Mouse (Mus musculus): ENCODE measurements around the gene Supt20. TPM values are rescaled to one million over a fixed set of nuclear protein-coding genes. Genes with fewer than 3 reads are reported as not detected.

Supt20 gene
- polyA plus RNA-seq, 1 experiment from 2014 or later = 102 TPM

DNA sequence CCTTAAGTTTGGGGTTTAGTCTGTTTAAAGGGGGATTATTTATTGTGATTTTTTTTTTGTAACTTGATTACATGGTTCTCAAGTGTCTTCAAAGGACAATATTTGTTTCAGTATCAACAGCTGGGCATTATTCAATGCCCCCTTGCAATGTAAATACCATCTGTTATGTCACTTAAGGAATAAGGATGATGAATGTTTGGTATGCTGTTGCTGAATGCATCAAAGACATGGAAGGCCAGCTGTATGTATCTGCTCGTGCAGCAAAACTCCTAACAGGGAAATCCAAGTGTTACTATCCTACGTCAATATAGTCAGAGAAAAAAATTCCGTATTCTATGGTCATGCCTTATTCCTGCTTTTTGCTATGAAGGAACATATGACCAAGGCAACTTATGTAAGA lies 24.5 kb upstream of the Supt20 start:
- no peaks in the 10 kb centered on the region for H3K9me3 ChIP-seq (ENCODE audit: control insufficient read depth, low read length)
- H3K4me3 ChIP-seq (replicated peaks; ENCODE audit: low read length) = no peak overlapping the region
- H3K27ac ChIP-seq (ENCODE audit: low read length) = no peak overlapping the region
- H3K36me3 ChIP-seq (ENCODE audit: control insufficient read depth, insufficient read depth) = no peaks in the 10 kb centered on the region
- no peaks in the 10 kb centered on the region for H3K27me3 ChIP-seq (replicated peaks; ENCODE audit: control insufficient read depth, insufficient read depth, low read length)
- H3K4me2 ChIP-seq (ENCODE audit: low read length) = no peak overlapping the region
- ATAC-seq = no peak
- no peak overlapping the region for H3K9ac ChIP-seq (replicated peaks; ENCODE audit: low read depth, low read length)
- WGBS = 90% methylated on average over 3 of the region's 3 CpGs
- H3K4me1 ChIP-seq (replicated peaks; ENCODE audit: control insufficient read depth, insufficient read depth, low read length) = no peaks in the 10 kb centered on the region; the same call in 1 of the 2 replicates

- no peak overlapping the region for H3K9ac ChIP-seq (replicated peaks; ENCODE audit: low read depth, low read length)
- H3K4me1 ChIP-seq (replicated peaks; ENCODE audit: control insufficient read depth, insufficient read depth, low read length) = no peaks in the 10 kb centered on the region; the same call in 1 of the 2 replicates
- H3K36me3 ChIP-seq (ENCODE audit: control insufficient read depth, insufficient read depth) = no peaks in the 10 kb centered on the region
- ATAC-seq = no peak
- 81% methylated on average over 6 of the region's 6 CpGs for WGBS
- H3K4me3 ChIP-seq (replicated peaks; ENCODE audit: low read length) = no peak overlapping the region
- H3K9me3 ChIP-seq (ENCODE audit: control insufficient read depth, low read length) = no peaks in the 10 kb centered on the region
- H3K27me3 ChIP-seq (replicated peaks; ENCODE audit: control insufficient read depth, insufficient read depth, low read length) = no peaks in the 10 kb centered on the region
- no peak overlapping the region for H3K27ac ChIP-seq (ENCODE audit: low read length)
- no peak overlapping the region for H3K4me2 ChIP-seq (ENCODE audit: low read length)
Observed at GRCm38 (mm10) chr3:54668722-54669121, 23.9 kb upstream of the Supt20 start.

DNA sequence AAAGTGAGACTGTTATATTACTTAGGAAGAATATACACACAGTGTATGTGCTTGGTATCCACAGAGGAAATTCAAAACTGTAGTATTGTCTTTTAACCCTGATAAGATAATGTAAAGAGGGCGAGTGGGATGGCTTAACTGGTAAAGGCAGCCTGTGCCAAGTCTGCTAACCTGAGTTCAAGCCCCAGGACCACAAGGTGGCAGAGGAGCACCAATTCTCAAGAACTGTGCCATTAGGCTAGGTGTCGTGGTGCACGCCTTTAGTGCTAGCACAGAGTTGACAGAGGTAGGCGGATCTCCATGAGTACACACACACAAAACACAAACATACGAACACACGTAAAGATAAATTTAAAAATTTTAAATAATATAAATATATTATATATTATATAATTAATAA lies 23.0 kb upstream of the Supt20 start:
- H3K4me3 ChIP-seq (replicated peaks; ENCODE audit: low read length) = no peak overlapping the region
- ATAC-seq = no peak
- H3K9me3 ChIP-seq (ENCODE audit: control insufficient read depth, low read length) = no peaks in the 10 kb centered on the region
- H3K9ac ChIP-seq (replicated peaks; ENCODE audit: low read depth, low read length) = no peak overlapping the region
- H3K4me2 ChIP-seq (ENCODE audit: low read length) = no peak overlapping the region
- no peaks in the 10 kb centered on the region for H3K36me3 ChIP-seq (ENCODE audit: control insufficient read depth, insufficient read depth)
- H3K27me3 ChIP-seq (replicated peaks; ENCODE audit: control insufficient read depth, insufficient read depth, low read length) = no peaks in the 10 kb centered on the region
- 83% methylated on average over 6 of the region's 6 CpGs for WGBS
- H3K27ac ChIP-seq (ENCODE audit: low read length) = no peak overlapping the region
- H3K4me1 ChIP-seq (replicated peaks; ENCODE audit: control insufficient read depth, insufficient read depth, low read length) = no peaks in the 10 kb centered on the region; the same call in 1 of the 2 replicates

- Histone ChIP-seq H3K36me3 (ENCODE audit: control insufficient read depth, insufficient read depth) (no peaks in the 10 kb centered on the region), H3K4me2 (ENCODE audit: low read length) (no peak overlapping the region), H3K27me3 (replicated peaks; ENCODE audit: control insufficient read depth, insufficient read depth, low read length) (no peaks in the 10 kb centered on the region), H3K9ac (replicated peaks; ENCODE audit: low read depth, low read length) (no peak overlapping the region), H3K9me3 (ENCODE audit: control insufficient read depth, low read length) (no peaks in the 10 kb centered on the region), H3K4me1 (replicated peaks; ENCODE audit: control insufficient read depth, insufficient read depth, low read length) (no peaks in the 10 kb centered on the region; the same call in 1 of the 2 replicates), H3K4me3 (replicated peaks; ENCODE audit: low read length) (no peak overlapping the region), H3K27ac (ENCODE audit: low read length) (no peak overlapping the region)
- no peak for ATAC-seq
- 75% methylated on average over 3 of the region's 3 CpGs for WGBS
Observed at GRCm38 (mm10) chr3:54672111-54672510, 20.5 kb upstream of the Supt20 start.

DNA sequence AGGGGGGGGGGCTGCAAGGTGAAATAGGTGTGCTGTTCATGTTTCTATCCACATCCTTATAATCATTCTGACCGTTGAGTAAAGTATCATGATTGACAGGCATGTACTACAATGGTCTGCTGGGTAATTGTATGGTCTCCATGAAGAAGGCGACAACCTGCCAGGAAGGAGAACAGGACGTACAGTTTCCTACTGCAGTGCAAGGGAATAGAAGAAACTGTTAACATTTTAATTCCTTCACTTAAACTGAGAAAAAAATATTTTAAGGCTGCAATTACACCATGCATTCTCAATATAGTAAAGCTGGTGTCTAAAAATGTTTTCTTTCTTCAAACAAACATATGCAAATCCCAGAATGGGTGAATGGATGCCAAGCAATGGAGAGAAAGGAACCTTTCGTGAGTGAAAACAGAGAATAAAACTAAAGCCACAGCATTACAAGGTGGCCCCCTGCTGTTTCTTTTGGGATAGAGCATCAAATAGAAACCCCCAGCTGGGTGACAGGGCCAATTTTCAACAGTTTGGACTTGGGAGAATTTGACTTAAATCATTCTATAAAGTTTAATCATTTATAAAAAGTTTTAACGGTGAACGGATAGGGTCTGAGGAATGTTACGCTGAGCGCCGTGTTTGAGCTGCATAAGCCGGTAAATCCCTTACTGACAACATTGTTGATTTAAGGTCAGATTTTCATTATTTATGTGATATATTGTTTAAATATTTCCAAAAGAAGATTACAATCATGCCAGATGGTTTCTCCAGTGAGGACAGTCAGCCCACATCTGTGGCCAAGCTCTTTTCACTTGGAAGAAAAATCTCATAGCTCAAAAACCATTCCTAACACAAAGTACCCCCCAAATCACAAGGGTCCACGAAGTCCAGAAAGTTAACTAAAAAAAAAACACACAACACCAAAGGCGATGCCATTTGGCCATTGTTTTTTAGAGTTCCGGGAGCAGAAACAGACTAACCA lies 19.8 kb upstream of the Supt20 start:
- no peaks in the 10 kb centered on the region for H3K9me3 ChIP-seq (ENCODE audit: control insufficient read depth, low read length)
- H3K4me3 ChIP-seq (replicated peaks; ENCODE audit: low read length) = no peak overlapping the region
- peak; percentile 73 for ATAC-seq
- no peaks in the 10 kb centered on the region for H3K27me3 ChIP-seq (replicated peaks; ENCODE audit: control insufficient read depth, insufficient read depth, low read length)
- H3K4me2 ChIP-seq (ENCODE audit: low read length) = no peak overlapping the region
- WGBS = 39% methylated on average over 13 of the region's 13 CpGs
- no peak overlapping the region for H3K27ac ChIP-seq (ENCODE audit: low read length)
- no peak overlapping the region for H3K9ac ChIP-seq (replicated peaks; ENCODE audit: low read depth, low read length)
- H3K4me1 ChIP-seq (replicated peaks; ENCODE audit: control insufficient read depth, insufficient read depth, low read length) = no peaks in the 10 kb centered on the region; the same call in 1 of the 2 replicates
- no peaks in the 10 kb centered on the region for H3K36me3 ChIP-seq (ENCODE audit: control insufficient read depth, insufficient read depth)

DNA sequence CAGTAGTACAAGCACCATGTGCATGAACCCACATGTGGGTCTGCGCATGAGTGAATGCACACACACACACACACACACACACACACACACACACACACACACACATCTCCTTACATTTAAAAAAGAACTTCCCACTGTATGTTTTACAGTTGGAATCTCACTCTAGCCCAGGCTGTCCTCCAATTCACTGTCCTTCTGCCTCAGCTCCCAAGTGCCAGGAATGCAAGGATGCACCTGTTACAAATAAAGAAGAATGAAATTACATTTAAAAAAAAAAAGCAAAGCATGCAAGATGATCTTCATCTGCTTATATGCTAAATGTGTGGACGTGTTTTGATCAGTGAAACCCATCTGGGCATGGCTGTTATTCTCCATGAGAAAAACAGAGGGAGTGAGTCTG lies 15.8 kb upstream of the Supt20 start:
- 69% methylated on average over 2 of the region's 2 CpGs for WGBS
- no peaks in the 10 kb centered on the region for H3K36me3 ChIP-seq (ENCODE audit: control insufficient read depth, insufficient read depth)
- H3K9ac ChIP-seq (replicated peaks; ENCODE audit: low read depth, low read length) = no peak overlapping the region

DNA sequence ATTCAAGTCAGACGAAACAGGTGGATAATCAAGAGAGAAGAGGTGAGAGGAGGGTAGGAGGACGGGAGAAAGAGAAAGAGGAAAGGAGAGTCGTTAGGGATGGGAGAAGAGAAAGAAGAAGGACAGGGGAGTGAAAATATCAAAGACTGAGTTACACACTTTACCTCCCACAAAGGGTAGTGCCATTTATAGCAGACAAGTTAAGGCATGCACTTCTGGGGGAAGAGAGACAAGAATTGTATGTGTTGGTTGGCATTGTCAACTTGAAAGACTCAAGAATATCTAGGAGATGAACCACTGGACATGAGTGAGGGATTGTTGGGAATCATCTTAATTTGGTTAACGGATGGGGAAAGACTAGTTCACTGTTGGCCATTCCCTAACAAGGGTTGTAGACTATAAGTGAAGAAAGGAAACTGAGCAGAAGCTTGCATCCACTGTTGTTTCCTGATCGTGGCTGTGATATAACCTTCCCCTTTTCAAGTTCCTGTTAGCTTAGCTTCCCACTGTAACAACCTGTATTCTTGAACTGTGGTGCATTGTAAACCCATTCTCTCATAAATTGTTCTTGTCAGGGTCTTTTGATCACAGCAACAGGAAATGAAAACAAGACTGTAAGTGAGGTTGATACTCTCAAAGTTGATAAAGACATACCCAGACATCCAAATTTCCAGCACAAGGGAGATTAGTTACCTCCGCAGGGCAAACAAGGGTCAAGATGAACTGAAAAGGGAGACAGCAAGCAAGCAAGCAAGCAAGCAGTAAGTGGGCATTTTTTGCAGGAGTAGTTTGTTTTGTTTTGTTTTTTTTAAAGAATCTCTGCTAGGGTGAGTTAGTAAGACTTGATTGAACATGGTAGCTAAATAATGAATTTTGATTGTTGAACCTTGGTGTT lies 11.1 kb upstream of the Supt20 start:
- no peak overlapping the region for H3K4me2 ChIP-seq (ENCODE audit: low read length)
- H3K9ac ChIP-seq (replicated peaks; ENCODE audit: low read depth, low read length) = no peak overlapping the region
- no peaks in the 10 kb centered on the region for H3K9me3 ChIP-seq (ENCODE audit: control insufficient read depth, low read length)
- no peaks in the 10 kb centered on the region for H3K4me1 ChIP-seq (replicated peaks; ENCODE audit: control insufficient read depth, insufficient read depth, low read length)
- WGBS = 71% methylated on average over 6 of the region's 6 CpGs
- ATAC-seq = no peak
- no peaks in the 10 kb centered on the region for H3K27me3 ChIP-seq (replicated peaks; ENCODE audit: control insufficient read depth, insufficient read depth, low read length)
- H3K27ac ChIP-seq (ENCODE audit: low read length) = no peak overlapping the region
- no peaks in the 10 kb centered on the region for H3K36me3 ChIP-seq (ENCODE audit: control insufficient read depth, insufficient read depth)
- no peak overlapping the region for H3K4me3 ChIP-seq (replicated peaks; ENCODE audit: low read length)

More for the DNA sequence above, 15.8 kb upstream of the Supt20 start:
- Histone ChIP-seq H3K4me1 (replicated peaks; ENCODE audit: control insufficient read depth, insufficient read depth, low read length) (no peaks in the 10 kb centered on the region; the same call in 1 of the 2 replicates), H3K27me3 (replicated peaks; ENCODE audit: control insufficient read depth, insufficient read depth, low read length) (no peaks in the 10 kb centered on the region), H3K27ac (ENCODE audit: low read length) (no peak overlapping the region), H3K4me2 (ENCODE audit: low read length) (no peak overlapping the region), H3K9me3 (ENCODE audit: control insufficient read depth, low read length) (no peaks in the 10 kb centered on the region), H3K4me3 (replicated peaks; ENCODE audit: low read length) (no peak overlapping the region)
- ATAC-seq = no peak; the same call in 1 of the 2 replicates

GRCm38 (mm10) chr3:54685202-54685601 lies 7.4 kb upstream of the Supt20 start:
- Histone ChIP-seq H3K27ac (ENCODE audit: low read length) (no peak overlapping the region), H3K9ac (replicated peaks; ENCODE audit: low read depth, low read length) (no peak overlapping the region), H3K4me3 (replicated peaks; ENCODE audit: low read length) (no peak overlapping the region), H3K27me3 (replicated peaks; ENCODE audit: control insufficient read depth, insufficient read depth, low read length) (no peaks in the 10 kb centered on the region), H3K4me1 (replicated peaks; ENCODE audit: control insufficient read depth, insufficient read depth, low read length) (no peaks in the 10 kb centered on the region), H3K36me3 (ENCODE audit: control insufficient read depth, insufficient read depth) (no peaks in the 10 kb centered on the region), H3K9me3 (ENCODE audit: control insufficient read depth, low read length) (no peaks in the 10 kb centered on the region), H3K4me2 (ENCODE audit: low read length) (no peak overlapping the region)
- no peak for ATAC-seq
- 97% methylated on average over 3 of the region's 3 CpGs for WGBS

DNA sequence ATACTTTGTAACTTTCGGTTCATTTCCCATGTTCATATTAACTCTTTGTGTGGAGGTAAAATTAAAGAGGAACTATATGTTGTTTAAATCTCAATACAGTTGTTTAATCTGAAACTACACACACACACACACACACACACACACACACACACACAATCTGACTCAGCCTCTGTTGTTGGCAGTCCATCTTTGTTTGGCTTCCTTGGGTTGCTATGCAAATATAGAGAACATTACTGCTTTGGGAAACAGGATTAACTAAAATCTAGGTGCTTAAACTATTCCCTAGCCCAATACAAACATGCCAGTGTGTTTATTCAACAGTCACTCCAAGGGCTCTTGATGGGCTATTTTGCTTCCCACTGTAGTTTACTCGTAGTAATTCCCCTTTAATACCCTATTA lies 5.4 kb upstream of the Supt20 start:
- no peaks in the 10 kb centered on the region for H3K27me3 ChIP-seq (replicated peaks; ENCODE audit: control insufficient read depth, insufficient read depth, low read length)

More for the DNA sequence above, 5.4 kb upstream of the Supt20 start:
- Histone ChIP-seq H3K36me3 (ENCODE audit: control insufficient read depth, insufficient read depth) (no peaks in the 10 kb centered on the region), H3K4me3 (replicated peaks; ENCODE audit: low read length) (no peak overlapping the region), H3K27ac (ENCODE audit: low read length) (no peak overlapping the region), H3K4me2 (ENCODE audit: low read length) (no peak overlapping the region), H3K4me1 (replicated peaks; ENCODE audit: control insufficient read depth, insufficient read depth, low read length) (peaks cover 3% of the 10 kb centered on the region; the same call in 1 of the 2 replicates), H3K9ac (replicated peaks; ENCODE audit: low read depth, low read length) (no peak overlapping the region), H3K9me3 (ENCODE audit: control insufficient read depth, low read length) (no peaks in the 10 kb centered on the region)
- WGBS = 55% methylated on average over 2 of the region's 2 CpGs
- no peak for ATAC-seq
